Mouse (Mus musculus): ENCODE results near the gene Rbm20.

GRCm38 (mm10) chr19:53755346-53755745, 78.2 kb downstream of the Rbm20 start:
- TF ChIP-seq CTCF (IDR thresholded peaks at IDR 0.05; ENCODE audit: low read depth) = no peak
- no peak for TF ChIP-seq EP300 (IDR thresholded peaks at IDR 0.05; ENCODE audit: low read depth)
